Mouse (Mus musculus): ENCODE measurements at regions not wholly inside any gene's neighbourhood (a gene's known extent, or its start where the extent isn't known, plus 50 kb on each side); places are given as distances from the start of the nearest gene placed in this dataset.

DNA sequence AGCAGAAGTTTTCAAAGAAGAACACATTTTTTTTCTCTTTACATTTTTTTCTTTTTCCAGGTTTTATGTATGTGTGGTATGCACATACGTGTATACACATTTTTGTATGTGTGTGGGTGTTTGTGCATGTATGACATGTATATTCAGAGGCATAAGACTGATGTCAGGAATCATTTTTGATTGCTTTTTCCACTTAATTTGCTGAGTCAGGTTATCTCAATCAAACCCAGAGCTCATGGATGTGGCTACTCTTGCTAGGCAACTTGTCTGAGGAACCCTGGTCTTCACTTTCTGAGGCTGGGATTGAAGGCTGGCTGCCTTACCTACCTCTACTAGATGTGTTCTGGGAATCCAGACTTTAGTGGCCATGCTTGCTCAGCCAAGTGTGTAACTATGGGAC is 174.2 kb upstream of the Stt3b start:
- DNase-seq = no peak

DNA sequence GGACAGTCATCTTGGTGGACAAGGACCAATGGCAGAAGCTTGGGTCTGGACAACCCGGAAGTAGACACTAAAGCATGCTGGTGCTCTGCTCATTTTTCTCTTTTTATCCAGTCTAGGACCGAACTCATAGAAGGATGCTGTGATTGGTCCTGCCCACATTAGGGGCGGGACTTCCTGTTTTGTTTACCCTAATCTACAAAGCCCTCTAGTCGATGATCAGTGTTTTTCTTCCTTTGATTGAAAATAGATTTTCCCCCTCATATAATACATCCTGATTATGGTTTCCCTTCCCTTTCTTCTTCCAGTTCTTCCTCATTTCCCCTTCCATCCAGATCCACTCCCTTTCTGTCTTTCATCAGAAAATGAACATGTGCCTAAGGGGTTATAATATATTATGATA is 175.0 kb upstream of the Stt3b start:
- DNase-seq = no peak

DNA sequence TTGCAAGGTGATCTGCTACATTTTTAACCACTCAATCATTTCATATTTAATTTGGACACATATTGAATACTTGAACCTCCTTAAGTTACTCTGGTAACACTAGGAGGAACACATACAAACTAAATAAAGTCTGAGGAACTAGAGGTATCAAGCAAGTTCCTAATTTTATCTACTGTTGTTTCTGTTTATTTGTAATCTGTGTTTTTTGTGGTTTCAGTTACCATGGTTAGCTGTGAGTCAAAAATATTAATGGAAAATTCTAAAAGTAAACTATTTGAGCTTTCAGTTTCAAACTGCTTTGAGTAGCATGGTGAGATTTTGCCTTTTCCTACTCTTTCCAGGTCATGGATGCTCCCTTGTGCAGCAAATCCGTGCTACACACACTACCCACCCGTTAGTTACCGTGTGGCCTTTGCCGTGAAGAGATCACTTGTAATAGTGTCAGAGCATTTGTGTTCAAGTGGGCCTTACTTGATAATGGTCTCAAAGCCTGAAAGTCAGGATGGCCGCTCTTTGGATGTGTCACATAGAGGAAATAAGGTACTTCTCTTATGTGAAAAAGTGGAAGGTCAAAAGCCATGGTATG is 177.0 kb upstream of the Stt3b start:
- no peak for DNase-seq

DNA sequence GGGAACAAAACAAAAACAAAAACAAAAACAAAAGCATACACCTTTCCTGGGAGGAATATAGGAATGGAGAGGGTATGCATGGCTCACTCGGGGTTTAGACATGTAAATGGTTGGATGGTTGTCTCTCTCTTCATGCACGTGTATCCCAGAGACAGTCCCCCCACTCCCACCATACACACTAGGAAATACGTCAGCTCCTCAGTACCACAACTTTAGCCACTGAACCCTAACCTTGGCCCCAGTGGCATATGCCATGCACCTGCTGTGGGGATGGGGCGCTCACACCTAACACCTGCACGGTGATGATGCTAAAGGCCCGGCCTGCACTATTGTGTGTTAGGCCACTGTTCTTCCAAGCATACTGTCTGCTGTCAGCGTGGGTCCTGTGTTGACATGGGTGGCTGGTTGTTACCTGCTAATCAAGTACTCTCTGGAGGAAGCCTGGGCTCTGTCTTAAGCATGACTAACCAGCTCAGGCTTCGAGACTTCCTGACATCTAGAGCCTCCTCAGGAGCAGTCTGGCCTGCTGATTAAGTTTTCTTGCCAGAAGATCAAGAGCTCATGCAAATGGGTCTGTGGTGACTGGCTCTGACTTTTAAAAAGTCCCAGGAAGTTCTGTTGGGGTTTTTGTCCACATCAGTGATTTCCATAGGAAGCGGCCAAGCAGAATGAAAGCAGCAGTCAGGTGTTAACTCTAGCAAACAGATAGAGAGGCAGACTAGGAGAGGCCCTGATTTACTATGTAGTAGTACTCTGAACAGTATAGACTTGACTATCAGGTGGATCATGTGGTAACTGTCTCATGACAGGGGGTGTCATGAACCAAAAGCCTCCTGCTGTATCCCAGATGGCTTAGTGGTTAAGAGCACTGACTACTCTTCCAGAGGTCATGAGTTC is 178.9 kb upstream of the Stt3b start:
- no peak for DNase-seq

DNA sequence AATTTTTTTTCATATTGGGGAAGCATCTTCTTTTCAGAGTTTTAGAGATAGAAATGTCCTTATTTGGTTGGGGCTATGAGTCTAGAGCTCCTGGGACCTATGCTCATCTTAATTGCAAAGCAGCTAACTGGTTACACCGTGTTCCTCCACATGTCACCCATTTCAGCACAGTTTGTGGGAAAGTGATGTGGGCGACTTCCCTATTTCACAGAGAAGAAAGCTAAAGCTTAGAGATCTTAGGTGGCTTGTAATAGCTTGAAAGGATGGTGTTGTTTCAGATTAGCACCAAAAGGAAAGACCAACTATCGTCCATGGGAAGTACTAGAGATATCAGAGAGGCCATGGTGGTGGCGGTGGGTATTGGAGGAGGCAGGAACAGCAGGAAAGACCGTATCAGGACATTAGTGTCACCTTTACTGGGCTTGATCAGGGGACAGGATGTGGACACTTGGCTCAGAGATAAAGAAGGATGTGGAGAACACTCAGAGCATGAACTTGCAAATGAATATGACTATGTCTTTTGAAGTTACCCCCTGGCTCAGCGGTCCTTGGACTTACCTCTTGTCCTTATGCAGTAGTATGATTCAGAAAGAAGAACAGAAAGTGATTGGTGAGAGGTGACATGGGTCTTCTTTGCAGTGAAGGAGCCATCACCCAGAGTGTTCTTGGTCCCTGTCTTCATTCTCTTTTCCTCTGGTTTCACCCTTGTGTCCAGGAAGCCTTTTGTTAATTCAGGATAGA is 182.4 kb upstream of the Stt3b start:
- no peak for DNase-seq

DNA sequence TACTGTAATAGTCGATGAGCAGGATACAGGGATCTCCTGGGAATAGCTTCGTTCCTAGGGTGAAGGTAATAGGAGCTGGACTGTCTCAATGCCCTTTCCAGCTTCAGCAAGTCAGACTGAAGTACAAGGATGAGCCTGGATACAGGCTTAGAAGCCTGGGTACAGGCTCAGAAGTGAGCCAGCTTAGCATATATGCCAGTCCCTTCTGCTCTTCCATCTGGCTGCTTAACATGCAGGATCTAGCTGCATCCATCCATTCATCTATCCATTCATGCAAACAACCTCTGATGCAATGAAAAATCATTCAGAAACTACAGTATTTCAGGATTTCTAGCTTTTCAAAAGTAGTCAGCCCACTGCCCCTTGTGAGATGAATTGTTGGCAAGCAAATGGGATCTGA is 183.5 kb upstream of the Stt3b start:
- DNase-seq = no peak

DNA sequence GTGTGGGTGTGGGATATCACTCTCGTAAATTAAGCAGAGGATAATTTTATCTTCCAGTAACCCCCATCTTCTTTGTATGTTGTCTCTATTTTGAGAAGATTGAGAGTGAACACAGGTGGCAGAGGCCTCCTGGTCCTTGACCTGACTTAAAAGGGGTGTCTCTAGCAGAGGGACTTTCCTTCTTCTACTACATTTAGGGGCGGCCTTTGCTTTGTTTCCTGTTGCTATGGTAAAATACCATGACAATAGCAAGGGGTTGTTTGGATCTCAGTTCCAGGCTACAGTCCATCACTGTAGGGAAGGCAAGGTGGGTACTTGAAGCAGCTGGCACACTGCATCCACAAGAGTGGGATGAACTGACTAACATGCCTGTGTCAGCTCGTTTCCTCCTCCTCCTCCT is 189.3 kb upstream of the Stt3b start:
- DNase-seq = no peak

DNA sequence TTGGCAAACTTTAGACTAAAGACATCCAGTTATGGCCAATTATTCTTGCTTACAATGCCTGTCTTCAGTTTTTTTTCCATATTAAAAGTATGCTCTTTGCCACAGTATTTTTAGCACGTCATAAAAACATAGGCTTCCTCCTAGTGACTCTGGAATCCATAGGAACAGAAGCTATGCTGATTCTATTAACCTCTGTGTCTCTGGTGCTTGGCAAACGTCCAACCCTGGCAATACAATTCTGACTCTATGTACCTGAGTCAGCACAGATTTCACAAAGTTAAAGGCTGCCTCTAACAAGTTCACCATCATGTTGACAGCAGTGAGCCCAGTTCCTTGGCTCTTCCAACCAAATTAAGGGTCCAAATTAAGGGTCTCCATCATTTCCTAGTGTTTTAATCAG is 194.6 kb upstream of the Stt3b start:
- no peak for DNase-seq

DNA sequence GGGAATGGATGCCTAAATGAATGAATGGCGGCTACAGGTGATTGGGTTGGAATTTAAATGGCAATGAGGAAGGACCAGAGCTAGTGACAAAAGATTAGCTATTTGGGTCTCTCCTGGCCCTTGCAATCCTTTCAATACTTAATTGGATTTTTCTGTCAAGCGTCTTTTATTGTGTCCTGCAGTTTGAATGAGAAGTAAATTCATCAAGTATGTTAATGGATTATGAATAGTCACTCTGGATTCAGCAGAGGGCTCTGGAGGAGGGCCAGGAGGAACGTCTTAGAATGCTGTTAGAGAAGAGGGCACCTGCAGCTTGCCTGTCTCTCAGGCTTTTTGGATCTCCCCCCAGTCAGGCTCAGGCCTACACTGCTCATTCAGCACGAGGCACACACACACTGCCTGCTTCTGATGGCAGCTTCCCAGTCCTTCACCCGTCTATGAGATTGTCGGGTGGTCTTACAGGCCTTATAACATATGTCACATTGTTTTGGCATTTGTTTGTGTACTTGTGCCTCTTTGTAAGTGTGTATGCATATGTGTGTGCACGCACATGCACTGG is 197.0 kb upstream of the Stt3b start:
- DNase-seq = no peak

DNA sequence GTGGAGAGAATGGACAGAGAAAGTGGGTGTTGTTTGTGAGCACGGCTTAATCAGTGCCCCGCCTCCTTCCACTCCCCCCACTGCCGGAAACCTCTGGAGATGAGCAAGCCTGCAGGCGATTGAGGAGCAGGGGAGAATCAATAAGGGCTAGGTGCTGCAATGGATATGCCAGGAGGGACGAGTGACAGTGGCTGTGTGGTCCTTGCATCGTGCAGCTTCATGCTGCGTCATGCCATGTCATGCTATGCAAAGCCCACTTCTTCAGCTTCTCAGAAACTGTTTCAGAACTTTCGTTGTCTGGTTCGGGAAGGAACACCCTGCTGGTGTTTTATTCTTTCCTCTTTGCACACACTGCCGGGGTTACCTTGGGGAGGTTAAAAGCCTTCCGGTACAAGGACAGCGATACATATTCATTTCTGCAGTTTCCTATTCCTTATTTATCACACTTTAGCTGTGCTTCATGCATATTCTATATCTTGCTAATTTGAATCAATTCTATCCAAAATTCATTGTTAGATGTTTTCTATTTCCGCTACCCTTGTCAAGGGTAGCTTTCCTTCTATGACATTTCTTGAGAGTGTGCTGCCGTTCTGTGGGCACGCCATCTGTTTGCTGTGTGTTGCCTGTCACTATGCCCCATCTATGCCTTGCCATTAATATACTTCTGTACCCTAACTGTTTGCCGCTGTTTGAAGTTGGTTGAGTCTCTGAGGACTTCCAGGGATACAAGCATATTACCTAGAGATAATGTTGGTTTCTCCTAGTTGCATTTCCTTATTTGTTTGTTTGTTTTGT is 202.8 kb upstream of the Stt3b start:
- no peak for DNase-seq

DNA sequence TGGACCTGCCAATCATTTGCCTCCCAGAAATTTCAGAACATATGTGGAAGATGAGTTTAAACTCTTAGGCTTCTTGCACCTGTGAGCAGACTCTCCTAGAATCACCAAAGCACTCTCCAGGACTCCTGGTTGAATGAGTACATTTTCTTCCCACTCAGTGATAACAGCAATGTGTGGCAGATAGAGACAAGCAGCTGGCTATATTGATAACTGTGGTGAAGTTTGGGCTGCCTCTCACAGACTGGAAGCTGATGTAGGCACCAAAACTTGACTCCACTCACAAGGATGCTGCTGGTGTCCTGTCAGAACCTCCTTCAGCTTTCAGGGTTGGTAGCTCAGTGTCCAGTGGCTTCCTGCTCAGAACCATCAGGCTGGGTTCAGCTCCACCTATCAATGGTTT is 207.7 kb upstream of the Stt3b start:
- no peak for DNase-seq

DNA sequence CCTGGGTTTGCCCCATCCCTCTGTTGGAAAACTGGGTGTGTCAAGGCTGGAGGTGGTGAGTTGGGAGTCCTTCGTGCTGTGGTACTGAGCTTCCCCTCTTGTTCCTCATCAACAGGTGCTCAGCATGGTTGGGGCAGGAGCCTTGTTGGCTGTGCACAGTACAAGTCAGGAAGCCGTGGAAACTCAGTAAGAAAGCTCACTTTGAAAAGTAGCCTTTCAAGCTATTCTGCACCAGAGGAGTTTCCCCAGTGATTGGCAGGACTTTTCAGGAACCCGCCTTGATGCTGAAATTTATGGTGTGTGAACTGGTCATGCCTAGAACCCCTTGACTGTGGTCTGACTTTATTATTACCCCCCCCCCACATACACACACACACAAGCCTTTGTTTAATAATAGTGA is 213.9 kb upstream of the Stt3b start:
- DNase-seq = no peak

DNA sequence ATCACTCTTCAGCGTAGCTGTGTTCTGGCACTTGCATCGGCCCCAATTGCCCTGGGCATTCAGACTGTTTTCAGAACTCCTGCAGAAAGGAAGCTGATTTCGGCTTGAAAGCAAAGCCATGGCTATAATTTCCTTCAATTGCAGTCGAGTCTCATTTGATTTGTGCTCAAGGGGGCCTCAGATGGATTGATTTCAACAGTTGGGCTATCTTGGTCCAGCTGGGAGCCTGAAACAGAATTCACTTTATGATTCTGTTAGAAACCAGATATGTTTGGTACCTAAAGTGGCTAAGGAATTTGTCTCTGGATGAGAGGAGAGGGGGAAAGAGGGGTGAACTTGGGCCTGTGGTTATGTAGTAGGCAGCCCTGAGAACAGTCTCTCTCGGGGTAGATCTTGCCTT is 214.4 kb upstream of the Stt3b start:
- DNase-seq = no peak

DNA sequence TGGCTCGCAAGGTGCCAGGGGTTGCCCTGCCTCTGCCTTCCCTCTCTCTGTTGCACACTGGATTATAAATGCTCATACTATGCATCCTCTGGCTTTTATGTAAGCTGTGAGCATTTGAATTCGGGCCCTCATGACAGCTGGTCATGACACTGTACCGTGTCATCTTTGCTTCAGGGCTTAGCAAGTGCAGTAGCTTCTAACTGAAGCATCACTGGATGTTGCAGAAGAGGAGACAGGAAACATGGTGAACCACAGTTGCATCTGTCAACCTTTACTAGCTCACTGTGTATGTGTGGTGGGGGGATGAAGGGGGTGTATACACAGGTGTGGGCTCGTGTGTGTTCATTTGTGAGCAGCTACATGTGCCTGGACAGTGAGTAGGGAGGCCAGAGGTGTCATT is 216.1 kb upstream of the Stt3b start:
- DNase-seq = no peak

DNA sequence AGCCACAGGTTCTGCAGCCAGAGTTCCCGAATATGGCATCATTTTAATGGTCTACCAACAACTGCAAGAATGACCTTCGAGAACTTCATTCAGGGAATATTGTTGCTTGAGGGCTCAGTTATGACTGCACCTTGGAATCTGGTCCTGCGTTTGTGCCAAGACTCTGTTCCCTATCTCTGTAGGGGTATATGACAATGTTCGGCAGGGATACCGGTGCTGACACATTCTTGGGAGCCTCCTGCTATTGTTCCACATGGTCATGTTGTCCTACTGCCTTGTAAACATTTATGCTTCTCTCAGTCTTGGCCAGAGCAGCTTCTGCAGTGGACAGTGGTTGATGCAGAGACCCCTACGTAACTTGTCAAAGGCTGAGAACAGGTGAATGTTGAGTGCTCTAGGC is 216.8 kb upstream of the Stt3b start:
- DNase-seq = no peak

DNA sequence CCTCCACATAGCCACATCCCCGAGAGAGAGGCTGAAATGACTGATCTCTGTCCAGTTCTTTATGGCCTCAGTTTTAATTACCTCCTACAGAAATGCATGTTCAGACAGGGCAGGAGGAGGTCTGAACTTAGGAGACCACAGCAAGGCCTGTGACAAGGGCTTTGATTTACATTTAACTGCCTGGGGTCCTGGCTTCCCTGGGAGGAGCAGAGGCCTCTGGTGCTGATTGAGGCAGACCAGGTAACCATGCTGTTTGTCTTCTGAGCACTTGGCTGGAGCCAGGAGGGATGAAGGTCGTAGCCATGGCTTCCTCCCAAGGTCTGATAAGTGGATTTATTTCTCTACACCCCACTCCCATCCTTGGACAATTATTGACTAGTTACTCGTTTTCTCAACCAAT is 224.0 kb upstream of the Stt3b start:
- DNase-seq = no peak

DNA sequence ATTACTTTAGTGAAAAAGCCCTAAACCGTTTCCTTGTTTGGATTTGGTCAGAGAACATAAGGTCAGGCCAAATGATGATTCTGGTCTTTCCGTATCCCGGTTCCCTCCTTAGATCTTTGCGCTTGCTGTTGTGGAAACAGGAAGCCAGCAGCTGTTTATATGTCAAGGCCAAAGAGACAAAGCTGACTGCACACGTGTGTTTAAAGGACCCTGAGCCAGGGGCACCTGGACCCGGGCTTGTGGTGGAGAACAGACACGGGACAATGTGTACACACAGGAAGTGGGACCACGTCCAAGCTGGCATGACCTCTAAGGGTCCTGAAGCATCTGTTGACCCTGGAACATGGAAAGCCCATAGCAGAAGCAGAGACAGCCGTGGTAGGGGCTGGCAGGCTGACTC is 233.4 kb upstream of the Stt3b start:
- DNase-seq = no peak

DNA sequence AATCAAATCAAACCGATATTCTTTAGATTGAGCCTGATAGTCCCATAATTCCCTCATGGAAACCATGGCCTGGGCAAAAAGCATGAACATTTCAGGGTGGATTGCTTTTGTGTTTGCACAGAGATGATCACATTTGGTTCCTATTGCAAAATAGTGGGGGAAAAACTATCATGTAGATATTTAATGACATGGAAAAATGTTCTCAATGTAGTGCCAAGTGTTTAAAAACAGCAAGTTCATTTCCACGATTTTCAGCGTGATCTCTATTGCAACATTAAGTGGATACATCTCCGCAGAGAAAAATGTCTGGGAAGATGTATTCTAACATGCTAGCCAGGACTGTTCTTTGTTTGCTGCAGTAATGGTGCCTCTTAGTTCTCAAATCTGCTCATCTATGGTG is 235.0 kb upstream of the Stt3b start:
- no peak for DNase-seq

DNA sequence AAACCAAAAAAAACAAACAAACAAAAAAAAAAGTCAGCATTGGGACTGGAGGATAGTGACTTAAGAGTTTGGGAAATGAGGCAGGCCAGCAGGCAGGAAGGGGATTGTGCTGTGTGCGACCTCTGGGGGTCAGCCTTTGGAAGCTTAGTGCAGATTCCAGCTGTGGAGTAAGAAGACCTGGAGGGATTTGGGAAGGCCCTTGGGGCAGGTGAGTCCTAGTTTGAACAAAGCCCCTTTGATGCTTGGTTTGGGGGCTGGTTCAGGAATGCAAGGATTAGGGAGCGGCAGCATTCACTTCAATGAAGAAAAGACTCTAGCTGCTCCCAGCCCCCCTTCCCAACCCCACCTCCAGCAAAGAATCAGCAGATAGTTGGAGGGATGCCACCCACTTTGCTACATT is 235.6 kb upstream of the Stt3b start:
- DNase-seq = no peak

DNA sequence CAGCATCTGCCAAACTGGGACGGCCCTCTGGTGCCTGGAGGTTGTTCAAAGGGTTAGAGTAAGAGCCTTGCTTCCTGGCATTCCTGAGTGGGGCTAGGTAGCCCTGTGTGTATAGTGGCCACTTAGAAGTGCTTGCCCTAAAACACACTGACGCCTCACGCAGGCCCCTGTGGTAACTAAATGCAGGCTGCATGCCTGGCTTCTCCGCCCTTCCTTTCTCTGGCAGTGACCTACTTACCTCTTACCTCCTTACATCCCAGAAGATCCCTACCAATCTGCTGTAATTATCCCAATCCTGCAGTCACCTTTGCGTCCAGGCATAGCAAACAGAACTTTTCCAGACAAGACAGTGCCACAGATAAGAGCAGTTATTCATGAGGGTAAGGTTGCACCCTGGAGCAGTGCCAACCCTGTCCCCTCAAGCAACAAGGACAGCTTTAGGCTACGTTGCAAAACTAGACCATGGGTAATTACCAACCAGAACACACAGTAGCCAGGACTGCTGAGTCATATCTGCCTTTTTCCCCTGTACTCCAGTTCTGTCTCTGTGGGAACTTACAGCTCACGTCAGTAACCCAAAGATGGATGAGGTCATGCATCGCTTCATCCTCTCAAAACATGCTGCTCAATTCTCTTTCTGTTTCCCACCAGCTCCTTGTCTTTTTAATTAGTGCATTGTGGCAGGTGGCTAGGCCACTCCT is 237.6 kb upstream of the Stt3b start:
- DNase-seq = no peak

DNA sequence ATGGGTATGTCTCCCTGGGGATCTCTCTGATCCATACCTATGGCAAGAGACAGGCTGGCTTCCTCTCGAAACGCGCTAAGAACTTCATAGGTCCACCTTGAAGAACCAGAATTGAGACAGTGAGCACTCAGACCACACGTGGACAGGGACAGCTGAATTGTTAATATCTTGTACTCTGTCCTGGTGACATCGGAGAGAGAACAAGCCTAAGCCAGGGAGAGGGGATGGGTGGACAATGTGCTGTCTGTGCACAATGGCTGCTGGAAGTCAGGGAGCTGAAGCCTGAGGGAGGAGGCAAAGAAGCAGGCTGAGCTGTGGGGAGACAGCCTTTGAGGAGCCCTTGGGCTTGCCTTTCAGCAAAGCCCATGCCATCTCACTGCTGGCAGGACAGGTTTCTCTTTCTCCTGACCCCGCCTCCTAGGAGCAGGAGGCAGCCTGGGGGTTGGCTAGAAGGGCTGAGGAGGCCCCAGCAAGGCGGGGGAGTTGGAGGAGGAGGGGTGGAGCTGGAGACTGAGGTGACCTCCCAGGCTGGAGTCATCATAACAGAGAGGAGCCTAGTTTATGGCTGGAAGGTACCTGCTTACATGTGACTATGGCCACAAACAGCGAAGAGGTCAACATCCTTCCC is 238.6 kb upstream of the Stt3b start:
- DNase-seq = no peak

DNA sequence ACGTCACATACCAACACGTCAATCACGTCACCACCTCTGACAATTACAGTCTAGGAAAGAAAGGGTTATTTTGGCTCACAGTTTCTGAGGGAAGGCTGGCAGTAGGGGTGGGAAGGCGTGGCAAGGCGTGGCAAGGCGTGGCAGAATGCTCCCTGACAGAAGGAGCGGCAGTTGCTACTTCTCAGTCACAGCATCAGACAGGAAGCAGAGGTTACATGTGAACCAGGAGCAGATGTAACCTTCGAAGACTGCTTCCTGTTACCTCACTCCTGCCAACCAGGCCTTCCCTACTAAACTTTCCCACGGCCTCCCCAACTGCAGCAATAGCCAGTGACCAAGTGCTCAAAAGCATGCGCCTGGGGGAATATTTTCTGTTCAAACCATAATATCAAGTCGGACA is 240.9 kb upstream of the Stt3b start:
- DNase-seq = no peak

Measured in cerebellum, adult 8-10 months (tissue).